Mouse (Mus musculus) lung, adult 2 months (tissue): ENCODE results near the gene Prnd.

Experiments
- CTCF ChIP-seq: fragments of 200-500 bp; IDR thresholded peaks from 2 replicates; pipeline ENCODE4 v1.5.1; 2011; ENCODE audit warnings: mild to moderate bottlenecking, low read length, control low read depth; ENCODE audit not compliant: insufficient read depth
- POLR2A ChIP-seq: fragments of 200-500 bp; IDR thresholded peaks from 2 replicates; pipeline ENCODE4 v1.6.1; 2011; ENCODE audit warnings: low read depth, mild to moderate bottlenecking, control low read depth, low read length, borderline replicate concordance; ENCODE audit errors: extremely low read depth

DNA sequence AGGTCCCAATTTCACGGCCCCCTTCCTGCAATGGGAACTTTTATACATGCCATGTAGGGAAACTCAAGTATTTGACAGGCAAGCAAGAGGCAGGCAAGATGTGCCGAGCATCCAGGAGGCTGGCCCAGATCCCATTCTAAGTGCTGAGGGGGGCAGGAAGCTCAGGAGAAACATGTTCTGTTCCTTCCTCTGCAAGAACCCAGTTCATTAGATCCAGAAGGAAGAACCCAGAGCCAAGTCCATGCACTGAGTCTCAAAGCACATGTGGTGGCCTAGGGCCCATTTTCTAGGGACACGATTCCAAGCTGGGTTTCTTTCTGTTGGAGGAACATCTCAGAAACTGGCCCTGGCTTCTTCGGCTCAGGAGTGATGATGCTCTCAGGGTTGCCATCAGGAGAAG is 54.8 kb downstream of the Prnd start:
- TF ChIP-seq POLR2A (no peak), CTCF (no peak)
